Mouse (Mus musculus) CD8-positive naive resting alpha-beta T cell, adult 2 months (primary cell): ENCODE results near the gene Iqsec2.

Source experiments
- DNase-seq, 2 experiments: peaks; one replicate each; pipeline ENCODE4 v3.0.0; 2022; ENCODE audit warnings: low read depth in 2 of 2, low spot score in 2 of 2

Gene Iqsec2

DNA sequence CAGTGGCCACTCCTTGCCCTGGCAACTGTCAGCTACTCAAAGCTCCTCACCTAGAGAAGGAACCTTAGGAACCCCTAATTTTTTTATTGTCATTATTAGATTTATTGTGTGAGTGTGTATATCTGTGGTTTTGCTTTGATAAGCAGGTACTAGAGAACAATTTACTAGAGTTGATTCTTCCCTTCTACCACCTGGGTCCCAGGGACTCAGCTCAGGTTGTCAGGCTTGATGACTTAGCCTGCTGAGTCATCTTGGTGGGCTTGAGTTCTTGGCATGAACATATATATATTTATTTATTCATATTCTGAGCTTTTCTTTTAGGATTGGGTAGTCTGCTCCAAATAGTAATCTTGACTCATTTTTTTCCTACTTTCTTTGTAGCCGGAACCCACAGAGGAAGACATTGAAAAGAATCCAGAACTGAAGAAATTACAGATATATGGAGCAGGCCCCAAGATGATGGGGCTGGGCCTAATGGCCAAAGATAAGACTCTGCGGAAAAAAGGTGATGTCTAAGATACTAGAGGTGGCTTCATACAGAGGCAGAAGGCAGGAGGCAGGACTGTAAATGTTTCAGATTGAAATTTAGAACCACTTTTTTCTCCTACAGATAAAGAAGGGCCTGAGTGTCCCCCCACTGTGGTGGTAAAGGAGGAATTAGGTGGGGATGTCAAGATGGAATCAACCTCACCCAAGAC is 100.6 kb downstream of the Iqsec2 start:
- no peak for DNase-seq

DNA sequence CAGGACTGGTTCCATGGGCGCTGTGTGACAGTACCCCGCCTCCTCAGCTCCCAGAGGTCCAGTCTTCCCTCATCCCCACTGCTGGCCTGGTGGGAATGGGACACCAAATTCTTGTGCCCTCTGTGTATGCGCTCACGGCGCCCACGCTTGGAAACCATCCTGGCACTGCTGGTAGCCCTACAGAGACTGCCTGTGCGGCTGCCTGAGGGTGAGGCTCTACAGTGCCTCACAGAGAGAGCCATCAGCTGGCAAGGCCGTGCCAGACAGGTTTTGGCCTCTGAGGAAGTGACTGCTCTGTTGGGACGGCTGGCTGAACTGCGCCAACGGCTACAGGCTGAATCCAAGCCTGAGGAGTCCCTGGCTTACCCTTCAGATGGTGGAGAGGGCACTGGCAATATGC is 127.1 kb downstream of the Iqsec2 start:
- no peak for DNase-seq
